Mouse (Mus musculus) liver, adult 2 months (tissue): ENCODE data around the gene Vars2.

Source experiments
- CTCF ChIP-seq: fragments of 200-500 bp; IDR thresholded peaks from 2 replicates; pipeline ENCODE4 v1.5.1; 2011; ENCODE audit warnings: low read depth, low read length, control low read depth
- POLR2A ChIP-seq: fragments of 200-500 bp; IDR thresholded peaks from 2 replicates; pipeline ENCODE4 v1.6.1; 2011; ENCODE audit warnings: low read length, control low read depth; ENCODE audit not compliant: insufficient read depth; ENCODE audit errors: extremely low read depth

DNA sequence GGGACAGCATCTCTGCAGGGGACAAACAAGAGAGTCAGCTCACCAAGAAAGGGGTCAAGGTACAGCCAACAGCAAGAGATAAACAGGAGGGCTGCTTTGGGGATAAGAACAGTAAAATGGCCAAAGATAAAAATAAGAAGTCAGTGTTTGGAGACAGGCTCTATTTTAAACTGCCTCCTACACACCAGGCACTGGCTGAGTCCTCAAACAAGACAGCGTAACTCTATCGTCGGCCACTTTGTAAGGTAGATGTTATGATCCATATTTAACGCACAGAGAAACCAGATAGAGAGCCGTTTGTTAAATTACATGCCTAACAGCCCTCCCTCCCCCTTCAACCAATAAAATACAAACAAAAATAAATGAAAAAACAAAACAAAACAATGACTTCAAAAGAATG, 26.5 kb upstream of the Vars2 start:
- TF ChIP-seq CTCF: no peak
- no peak for TF ChIP-seq POLR2A
